In genomic region chr13:101768630-101768991, GRCm38 (mm10) we compare ENCODE assay signal across 8 mouse cellular contexts. TPM values are rescaled to one million over a fixed set of nuclear protein-coding genes. Genes with fewer than 3 reads are reported as not detected.
DNase-seq lines count a peak whose midpoint lies in the region; ATAC-seq and TF ChIP-seq lines count a peak whose summit lies in the region.

No protein-coding gene starts in this region.

- intact Hi-C loops in heart, adult 2 months (cut with DNase I): loop anchor here (2.0 to 5.0 kb wide), 3 partner anchors 50 to 554 kb away; no protein-coding TSS in a partner anchor

- ATAC-seq in embryonic facial prominence, embryonic 15.5 days (ENCODE audit: insufficient number of reproducible peaks, low FRiP score, low TSS enrichment, low read depth): peak; percentile 4; the same call in 1 of the 2 replicates
- ATAC-seq in limb, embryonic 13.5 days (ENCODE audit: low FRiP score, low read depth): peak; percentile 9; the same call in 1 of the 2 replicates
- peak; percentile 22; the same call in 1 of the 2 replicates for ATAC-seq in midbrain, embryonic 13.5 days
- peak; percentile 14 for ATAC-seq in stomach, embryonic 15.5 days (ENCODE audit: insufficient read depth, low FRiP score, low read depth)

- peak overlapping the region; percentile 88 for H3K4me2 ChIP-seq in embryonic facial prominence, embryonic 15.5 days (replicated peaks)
- peak overlapping the region; percentile 78 for H3K4me2 ChIP-seq in limb, embryonic 13.5 days (replicated peaks)
- H3K4me2 ChIP-seq in midbrain, embryonic 13.5 days (replicated peaks): peak overlapping the region; percentile 78
- H3K4me2 ChIP-seq in stomach, embryonic 15.5 days: peak overlapping the region; percentile 83

- peaks cover 7% of the 10 kb centered on the region for H3K79me2 ChIP-seq in heart, adult 2 months (replicated peaks; ENCODE audit: control insufficient read depth, insufficient read depth, low read length)

- 4% methylated on average over 17 of the region's 17 CpGs for WGBS in embryonic facial prominence, embryonic 15.5 days
- WGBS in heart, adult 2 months: 0% methylated on average over 17 of the region's 17 CpGs
- WGBS in limb, embryonic 13.5 days: under 1% methylated on average over 17 of the region's 17 CpGs
- under 1% methylated on average over 17 of the region's 17 CpGs for WGBS in midbrain, embryonic 13.5 days
- 1% methylated on average over 17 of the region's 17 CpGs for WGBS in stomach, embryonic 15.5 days

- TF ChIP-seq EP300 in heart, adult 2 months (IDR thresholded peaks at IDR 0.05; ENCODE audit: insufficient read depth, low read depth, low read length): no peak

- H3K9me3 ChIP-seq in embryonic facial prominence, embryonic 15.5 days (replicated peaks): no peaks in the 10 kb centered on the region
- H3K9me3 ChIP-seq in limb, embryonic 13.5 days: no peaks in the 10 kb centered on the region
- H3K9me3 ChIP-seq in midbrain, embryonic 13.5 days: no peaks in the 10 kb centered on the region
- H3K9me3 ChIP-seq in stomach, embryonic 15.5 days: no peaks in the 10 kb centered on the region

- no peaks in the 10 kb centered on the region for H3K27me3 ChIP-seq in embryonic facial prominence, embryonic 15.5 days
- no peaks in the 10 kb centered on the region for H3K27me3 ChIP-seq in heart, adult 2 months (ENCODE audit: control insufficient read depth, insufficient read depth, low read length)
- H3K27me3 ChIP-seq in limb, embryonic 13.5 days: peaks cover 4% of the 10 kb centered on the region; the same call in 1 of the 2 replicates
- no peaks in the 10 kb centered on the region for H3K27me3 ChIP-seq in midbrain, embryonic 13.5 days
- no peaks in the 10 kb centered on the region for H3K27me3 ChIP-seq in stomach, embryonic 15.5 days (replicated peaks)

- peak overlapping the region; percentile 57 for H3K9ac ChIP-seq in embryonic facial prominence, embryonic 15.5 days
- H3K9ac ChIP-seq in heart, adult 2 months (ENCODE audit: low read depth, low read length): peak overlapping the region; percentile 92
- H3K9ac ChIP-seq in limb, embryonic 13.5 days: peak overlapping the region; percentile 72
- peak overlapping the region; percentile 68 for H3K9ac ChIP-seq in midbrain, embryonic 13.5 days (replicated peaks)
- H3K9ac ChIP-seq in stomach, embryonic 15.5 days: peak overlapping the region; percentile 59; the same call in 1 of the 2 replicates

- peak; percentile 57 for DNase-seq in retina, adult 2 months (ENCODE audit: low read depth, low spot score)
- no peak for DNase-seq in retina, postnatal 1 day
- peak; percentile 83 to 85 for DNase-seq in heart, adult 2 months
- peak; percentile 88 for DNase-seq in kidney, adult 9 months

- H3K27ac ChIP-seq in embryonic facial prominence, embryonic 15.5 days (replicated peaks): peak overlapping the region; percentile 88
- peak overlapping the region; percentile 96 for H3K27ac ChIP-seq in heart, adult 2 months
- H3K27ac ChIP-seq in limb, embryonic 13.5 days: peak overlapping the region; percentile 95
- H3K27ac ChIP-seq in midbrain, embryonic 13.5 days: peak overlapping the region; percentile 81
- peak overlapping the region; percentile 98 for H3K27ac ChIP-seq in stomach, embryonic 15.5 days

- TF ChIP-seq POLR2A in heart, adult 2 months (IDR thresholded peaks at IDR 0.05; ENCODE audit: insufficient read depth, low read depth, low read length): peak; percentile 32; the same call in 1 of the 2 replicates

- 0 out of 2 replicates have a peak, but pooled peaks cover 3% of the 10 kb centered on the region for H3K36me3 ChIP-seq in embryonic facial prominence, embryonic 15.5 days
- peaks cover 13% of the 10 kb centered on the region for H3K36me3 ChIP-seq in heart, adult 2 months (ENCODE audit: control insufficient read depth, insufficient read depth, low read length)
- no peaks in the 10 kb centered on the region for H3K36me3 ChIP-seq in limb, embryonic 13.5 days
- no peaks in the 10 kb centered on the region for H3K36me3 ChIP-seq in midbrain, embryonic 13.5 days
- no peaks in the 10 kb centered on the region for H3K36me3 ChIP-seq in stomach, embryonic 15.5 days

- peak overlapping the region; percentile 92 for H3K4me3 ChIP-seq in embryonic facial prominence, embryonic 15.5 days (replicated peaks)
- H3K4me3 ChIP-seq in heart, adult 2 months: peak overlapping the region; percentile 90
- H3K4me3 ChIP-seq in limb, embryonic 13.5 days: peak overlapping the region; percentile 81
- H3K4me3 ChIP-seq in midbrain, embryonic 13.5 days (replicated peaks): peak overlapping the region; percentile 95
- H3K4me3 ChIP-seq in stomach, embryonic 15.5 days (replicated peaks): peak overlapping the region; percentile 98

- H3K4me1 ChIP-seq in embryonic facial prominence, embryonic 15.5 days: peaks cover 31% of the 10 kb centered on the region
- H3K4me1 ChIP-seq in heart, adult 2 months (ENCODE audit: control insufficient read depth, insufficient read depth, low read length): peaks cover 8% of the 10 kb centered on the region
- peaks cover 28% of the 10 kb centered on the region for H3K4me1 ChIP-seq in limb, embryonic 13.5 days
- H3K4me1 ChIP-seq in midbrain, embryonic 13.5 days (replicated peaks): peaks cover 31% of the 10 kb centered on the region
- H3K4me1 ChIP-seq in stomach, embryonic 15.5 days: peaks cover 19% of the 10 kb centered on the region

- TF ChIP-seq CTCF in heart, adult 2 months (IDR thresholded peaks at IDR 0.05): peak; percentile 65

RNA-seq across cellular contexts. Expression of gene Pik3r1, which starts 0.6 kb away (rescaled TPM):
- polyA plus RNA-seq in embryonic facial prominence, embryonic 15.5 days (2015; fragmentation: Nextera tagmentation; extraction: Ambion mirVana): 44.7 and 46.0 TPM in 2 replicates
- total RNA-seq in heart, adult 2 months (2021): 100 to 1,000 TPM; 111 to 132 TPM
- polyA plus RNA-seq in heart, adult 2 months (2012; rRNA removed): 23.7 and 41.4 TPM in 2 replicates
- polyA plus RNA-seq in limb, embryonic 13.5 days (2015; fragmentation: Nextera tagmentation; extraction: Ambion mirVana): 44.4 TPM in 2 replicates
- 34.1 and 36.9 TPM in 2 replicates for polyA plus RNA-seq in midbrain, embryonic 13.5 days (2015; fragmentation: Nextera tagmentation; extraction: Ambion mirVana)
- polyA plus RNA-seq in stomach, embryonic 15.5 days (2015; fragmentation: Nextera tagmentation; extraction: Ambion mirVana): 49.6 and 55.0 TPM in 2 replicates
